Mouse (Mus musculus): ENCODE results near the gene Rnf187.

The Rnf187 gene

DNA sequence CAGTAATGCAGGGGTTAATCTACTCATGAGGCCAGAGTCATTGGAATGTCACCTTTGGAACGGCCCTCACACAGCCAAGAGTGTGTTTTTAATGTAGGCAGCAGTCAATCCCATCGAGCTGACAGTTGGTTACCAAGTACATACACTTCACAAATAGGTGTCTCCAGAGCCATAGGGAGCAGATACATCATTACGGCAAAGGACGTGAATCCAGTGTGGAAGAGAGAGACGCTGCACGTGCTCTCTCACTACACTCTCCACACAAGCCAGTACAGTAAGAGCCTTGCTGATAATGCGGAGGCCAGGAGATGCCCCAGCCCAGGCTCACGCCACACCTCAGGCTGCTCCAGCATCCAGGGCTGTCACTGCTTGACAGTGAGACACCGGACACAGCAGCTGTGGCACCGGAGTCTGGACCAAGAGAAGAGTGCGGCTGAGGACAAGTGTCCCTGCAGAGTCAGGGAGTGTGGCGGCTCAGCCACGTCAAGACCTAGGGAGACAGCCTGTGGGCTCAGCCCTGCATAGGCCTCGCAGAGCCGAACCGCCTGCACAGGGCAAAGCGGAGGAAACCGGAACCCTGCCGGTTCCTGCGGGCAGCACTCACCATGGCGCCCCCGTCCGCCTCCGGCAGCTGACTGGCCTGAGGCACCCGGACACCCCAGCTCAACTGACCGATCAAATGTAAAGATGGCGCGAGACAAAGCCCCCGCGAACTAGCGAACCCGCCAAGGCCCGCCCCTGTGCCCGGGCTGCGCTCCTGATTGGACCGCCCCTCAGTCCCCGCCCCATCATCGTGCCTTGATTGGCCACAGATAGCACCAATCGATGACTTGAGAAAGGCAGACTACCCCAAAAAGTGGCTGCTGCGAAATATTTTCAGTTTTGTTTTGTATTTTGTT lies 35.0 kb downstream of the Rnf187 start, which contains the start of gene Zfp39:
Gene Zfp39, minus strand, starts transcription at position 715 of the 899 bp plus-strand sequence.
- DNase-seq (ENCODE audit: low read depth, low spot score), result peak; percentile 95

DNA sequence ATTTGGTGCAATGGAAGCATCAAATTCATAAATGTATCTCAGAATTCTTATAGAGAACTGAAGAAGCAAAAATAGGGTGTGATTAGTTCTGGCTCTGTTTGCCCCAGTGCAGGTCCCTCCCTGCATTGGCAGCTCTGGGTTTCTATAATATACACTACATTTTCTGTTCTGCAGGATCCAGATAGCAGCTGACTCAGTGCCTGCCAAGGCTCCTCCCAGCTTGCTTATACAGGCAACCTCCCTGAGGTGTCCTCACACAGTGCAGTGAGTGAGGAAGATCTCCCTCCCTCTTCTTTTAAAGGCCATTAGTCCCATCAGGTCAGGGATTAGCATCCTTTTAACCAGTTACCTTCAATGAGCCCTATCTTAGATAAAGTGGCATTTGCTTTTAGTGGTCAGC lies 37.6 kb downstream of the Rnf187 start:
- no peak for DNase-seq (ENCODE audit: low read depth, low spot score)

DNA sequence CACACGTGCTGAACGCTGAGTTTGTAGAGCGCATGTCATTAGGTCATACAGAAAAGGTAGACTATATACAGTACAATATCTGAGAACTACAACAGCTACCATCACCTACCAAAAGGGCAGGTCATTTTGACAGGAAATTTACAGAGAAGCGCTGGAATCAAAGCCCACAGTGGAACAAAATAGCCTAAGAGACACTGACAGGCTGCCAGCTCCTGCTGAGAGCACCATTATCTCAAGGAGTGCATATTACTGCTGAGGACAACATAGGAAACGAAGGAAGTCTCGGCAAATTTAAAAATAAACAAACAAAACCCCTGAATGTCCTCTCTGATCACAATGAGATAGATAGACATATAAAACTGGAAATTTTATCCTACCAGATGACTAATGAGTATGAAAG lies 41.2 kb downstream of the Rnf187 start:
- DNase-seq (ENCODE audit: low read depth, low spot score), result no peak

DNA sequence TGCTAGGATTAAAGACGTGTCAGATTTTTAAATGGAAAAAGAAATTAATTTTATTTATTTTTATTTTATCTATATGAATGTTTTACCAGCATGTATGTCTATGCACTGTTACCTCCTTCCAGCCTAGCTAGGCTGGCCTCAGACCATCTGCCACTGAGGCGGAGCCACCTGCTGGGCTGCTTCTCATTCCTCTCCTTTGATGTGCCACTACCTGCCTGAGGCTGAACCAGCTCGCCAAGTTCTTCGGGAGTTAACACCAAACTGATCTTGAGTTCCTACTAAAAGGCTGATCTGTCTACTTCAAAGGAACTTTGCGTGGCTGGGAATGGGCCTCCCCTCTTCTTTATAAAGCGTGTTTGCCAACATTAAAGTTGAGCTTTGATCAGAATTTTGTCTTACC lies 44.3 kb downstream of the Rnf187 start:
- DNase-seq (ENCODE audit: low read depth, low spot score), result no peak

DNA sequence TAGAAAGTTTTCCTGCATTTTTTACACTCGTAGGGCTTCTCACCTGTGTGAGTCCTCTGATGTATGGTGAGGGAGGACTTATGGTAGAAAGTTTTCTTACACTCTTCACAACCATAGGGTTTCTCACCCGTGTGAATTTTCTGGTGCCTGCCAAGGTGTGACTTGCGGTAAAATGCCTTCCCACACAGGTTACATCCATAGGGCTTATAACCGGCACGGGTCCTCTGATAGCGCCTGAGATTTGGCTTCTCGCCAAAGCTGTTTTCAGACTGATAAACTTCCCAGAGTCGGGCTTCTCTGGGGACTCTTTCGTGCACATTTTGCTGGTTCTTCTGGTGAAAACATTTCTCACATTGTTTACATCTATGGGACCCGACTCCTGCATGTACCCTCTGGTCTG lies 48.2 kb downstream of the Rnf187 start:
- DNase-seq (ENCODE audit: low read depth, low spot score), result no peak

DNA sequence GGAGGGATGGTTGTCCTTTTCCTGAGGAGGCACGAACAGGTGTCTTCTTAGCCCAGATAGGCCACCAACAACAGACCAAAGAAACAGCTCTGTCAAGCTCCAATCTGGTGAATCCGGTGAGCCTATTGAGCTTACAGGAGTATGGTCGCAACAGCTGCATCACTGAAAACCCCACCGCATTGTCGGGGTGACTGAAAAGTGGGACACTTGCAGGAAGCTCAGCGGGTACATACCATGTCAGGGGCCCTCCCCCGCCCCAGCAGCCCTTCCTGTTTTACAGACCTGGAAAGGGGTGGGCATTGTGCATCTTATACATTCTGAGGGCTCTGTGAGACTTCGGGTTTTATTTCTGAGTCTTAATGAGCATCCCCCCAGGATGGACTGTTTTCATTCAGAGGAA lies 55.0 kb downstream of the Rnf187 start:
- no peak for DNase-seq (ENCODE audit: low read depth, low spot score)
